In the genomic region with DNA sequence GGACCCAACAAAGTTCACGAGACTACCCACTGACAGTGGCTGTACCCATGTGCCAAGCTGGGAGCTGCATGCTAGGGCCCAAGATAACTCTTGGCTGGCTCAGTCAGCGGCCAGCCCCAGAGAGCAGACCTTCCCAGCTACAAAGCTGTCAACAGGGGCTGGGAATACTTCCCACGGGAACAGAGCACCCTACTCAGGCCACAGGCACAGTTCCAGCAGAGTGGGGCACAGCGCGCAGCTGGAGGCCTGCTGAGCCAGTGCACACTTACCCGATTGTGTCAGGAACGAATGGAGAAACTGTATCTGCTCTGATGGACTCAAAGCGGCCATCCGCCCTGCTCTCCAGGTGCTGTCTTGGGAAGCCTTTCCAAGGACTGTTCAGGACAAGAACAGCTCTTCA, we compare ENCODE assay signal across 11 mouse cellular contexts.
A peak's percentile ranks its signal among the peaks of the same experiment; 100 is the strongest.
DNase-seq lines count a peak whose midpoint lies in the region; ATAC-seq and TF ChIP-seq lines count a peak whose summit lies in the region.
"Had no signal": no experiment of that assay in that cellular context is flagged by ENCODE, and none has a peak within 500 bp of the region (broad histone marks: within the 10 kb centered on the region; RNA-seq: fewer than 3 reads in every experiment).

No protein-coding gene starts in this region.

- TF ChIP-seq CTCF in forebrain, postnatal 0 days (IDR thresholded peaks at IDR 0.05; ENCODE audit: low read depth), result no peak

- H3K4me1 ChIP-seq in forebrain, postnatal 0 days (ENCODE audit: insufficient read depth), result no peaks in the 10 kb centered on the region
- H3K4me1 ChIP-seq in forebrain, embryonic 13.5 days, result 0 out of 2 replicates have a peak, but pooled peaks cover 4% of the 10 kb centered on the region

- H3K9me3 ChIP-seq in forebrain, postnatal 0 days (ENCODE audit: low read length), result no peaks in the 10 kb centered on the region
- no peaks in the 10 kb centered on the region for H3K9me3 ChIP-seq in forebrain, embryonic 13.5 days (replicated peaks)

- intact Hi-C loops in heart, postnatal 36 days (cut with DNase I), result no loop called here
- intact Hi-C loops in left cerebral cortex, postnatal 25 days (cut with DNase I), result no loop called here

- H3K27me3 ChIP-seq in forebrain, postnatal 0 days (ENCODE audit: insufficient read depth, low read length), result no peaks in the 10 kb centered on the region
- no peaks in the 10 kb centered on the region for H3K27me3 ChIP-seq in forebrain, embryonic 13.5 days

- 72% methylated on average over 9 of the region's 9 CpGs for WGBS in forebrain, postnatal 0 days
- 87% methylated on average over 9 of the region's 9 CpGs for WGBS in forebrain, embryonic 13.5 days

- H3K4me3 ChIP-seq in forebrain, postnatal 0 days (ENCODE audit: low read depth, low read length), result no peak overlapping the region
- no peak overlapping the region for H3K4me3 ChIP-seq in forebrain, embryonic 13.5 days
- H3K4me3 ChIP-seq: erythroblast, embryonic 14.5 days had no signal

- H3K9ac ChIP-seq in forebrain, postnatal 0 days, result no peak overlapping the region
- H3K9ac ChIP-seq in forebrain, embryonic 13.5 days, result no peak overlapping the region

- H3K36me3 ChIP-seq in forebrain, postnatal 0 days (ENCODE audit: insufficient read depth), result no peaks in the 10 kb centered on the region
- no peaks in the 10 kb centered on the region for H3K36me3 ChIP-seq in forebrain, embryonic 13.5 days (ENCODE audit: poor library complexity, severe bottlenecking)

- peak; percentile 39 for DNase-seq in forebrain, postnatal 0 days
- peak; percentile 53 to 55 for DNase-seq in frontal cortex, postnatal 10 days (ENCODE audit: low spot score in 2 of 2)
- peak; percentile 25 to 55 for DNase-seq in heart, postnatal 36 days
- peak; percentile 27 to 49 for DNase-seq in left cerebral cortex, postnatal 25 days (ENCODE audit: low spot score in 2 of 2)
- DNase-seq in lung, postnatal 36 days, result no peak
- no peak for DNase-seq in adrenal gland, adult 8-10 months
- no peak for DNase-seq in liver
- DNase-seq: cerebellum, postnatal 14 days; lung, adult 2 months had no signal

- H3K27ac ChIP-seq in forebrain, postnatal 0 days (ENCODE audit: low read depth, low read length), result no peak overlapping the region
- no peak overlapping the region for H3K27ac ChIP-seq in forebrain, embryonic 13.5 days

- no peak overlapping the region for H3K4me2 ChIP-seq in forebrain, postnatal 0 days (ENCODE audit: low read depth)
- H3K4me2 ChIP-seq in forebrain, embryonic 13.5 days, result no peak overlapping the region

- peak; percentile 86 for ATAC-seq in forebrain, postnatal 0 days
- ATAC-seq in forebrain, embryonic 13.5 days, result no peak

Comparison
In these comparisons a context has a peak if more than half of its experiments do, and no peak if none do; other contexts are left out.
1. DNase-seq: peak in forebrain, postnatal 0 days (single experiment), frontal cortex, postnatal 10 days (2 of 2), heart, postnatal 36 days (2 of 2) and left cerebral cortex, postnatal 25 days (2 of 2); none in lung, postnatal 36 days (single experiment), adrenal gland, adult 8-10 months (single experiment) and liver (single experiment).